Mouse (Mus musculus) hindbrain, embryonic 15.5 days (tissue): ENCODE data around the gene Saxo1. TPM values are rescaled to one million over a fixed set of nuclear protein-coding genes. Genes with fewer than 3 reads are reported as not detected.

ENCODE experiments used
- ATAC-seq: fragments of 200-750 bp; cut with Nextera tagmentation; 2 replicates; pipeline ENCODE4 v1.8.0; 2017; ENCODE audit warnings: low read depth, moderate number of reproducible peaks, moderate TSS enrichment; ENCODE audit not compliant: low FRiP score
- H3K27ac ChIP-seq: fragments of 300-500 bp; sonication (generic); replicated peaks from 2 replicates; pipeline ENCODE4 v1.5.1; 2015; ENCODE audit warnings: mild to moderate bottlenecking, inconsistent platforms
- H3K27me3 ChIP-seq: fragments of 300-500 bp; sonication (generic); 2 replicates; pipeline ENCODE4 v1.6.1; 2015; ENCODE audit warnings: control low read depth, inconsistent platforms
- H3K36me3 ChIP-seq: fragments of 300-500 bp; sonication (generic); 2 replicates; pipeline ENCODE4 v1.6.1; 2015; ENCODE audit warnings: control low read depth, inconsistent platforms
- H3K4me1 ChIP-seq: fragments of 300-500 bp; sonication (generic); replicated peaks from 2 replicates; pipeline ENCODE4 v1.6.1; 2015; ENCODE audit warnings: control low read depth, inconsistent platforms
- H3K4me2 ChIP-seq: fragments of 300-500 bp; sonication (generic); 2 replicates; pipeline ENCODE4 v1.6.1; 2015; ENCODE audit warnings: moderate library complexity, mild to moderate bottlenecking, inconsistent platforms
- H3K4me3 ChIP-seq: fragments of 300-500 bp; sonication (generic); 2 replicates; pipeline ENCODE4 v1.5.1; 2015; ENCODE audit warnings: mild to moderate bottlenecking, inconsistent platforms
- H3K9ac ChIP-seq: fragments of 300-500 bp; sonication (generic); 2 replicates; pipeline ENCODE4 v1.6.1; 2015; ENCODE audit warnings: inconsistent platforms
- H3K9me3 ChIP-seq: fragments of 300-500 bp; sonication (generic); 2 replicates; pipeline ENCODE4 v1.6.1; 2016; ENCODE audit warnings: control low read depth, inconsistent platforms
- WGBS: fragments of 180-500 bp; shearing (Covaris S2); methylation state at CpG from one replicate; pipeline ENCODE4 v1.1.7; 2015; 5-methylcytosine and 5-hydroxymethylcytosine counted together
- polyA plus RNA-seq: library from polyadenylated mRNA; unstranded; fragments of >200 nt; fragmentation: Nextera tagmentation; extraction: Ambion mirVana; gene quantifications from 2 replicates; pipeline ENCODE4 v1.2.1, GENCODE M21; 2015

Gene Saxo1
- polyA plus RNA-seq, 1 experiment from 2014 or later: not detected

DNA sequence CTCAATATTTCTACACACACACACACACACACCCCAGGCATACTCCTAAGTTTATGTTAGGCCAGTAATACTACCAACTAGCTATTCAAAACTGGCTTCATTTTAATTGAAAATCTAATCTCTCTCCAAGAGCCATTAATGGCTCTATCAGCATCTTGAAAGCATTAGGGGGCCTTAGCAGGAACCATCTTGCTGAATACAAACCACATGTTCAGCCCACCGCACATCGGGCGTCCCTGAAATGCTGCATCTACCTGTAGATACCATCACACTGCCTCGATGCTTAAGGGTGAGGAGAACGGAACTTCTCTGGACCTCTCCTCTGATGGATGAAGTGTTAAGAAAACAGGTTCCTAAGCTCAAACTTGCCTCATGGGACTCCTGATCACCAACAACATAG, 93.3 kb downstream of the Saxo1 start:
- 91% methylated on average over 5 of the region's 5 CpGs for WGBS
- no peak for ATAC-seq
- no peaks in the 10 kb centered on the region for H3K27me3 ChIP-seq
- no peaks in the 10 kb centered on the region for H3K4me1 ChIP-seq
- no peak overlapping the region for H3K4me3 ChIP-seq
- H3K27ac ChIP-seq: no peak overlapping the region
- no peaks in the 10 kb centered on the region for H3K9me3 ChIP-seq
- no peak overlapping the region for H3K9ac ChIP-seq
- no peaks in the 10 kb centered on the region for H3K36me3 ChIP-seq
- no peak overlapping the region for H3K4me2 ChIP-seq

DNA sequence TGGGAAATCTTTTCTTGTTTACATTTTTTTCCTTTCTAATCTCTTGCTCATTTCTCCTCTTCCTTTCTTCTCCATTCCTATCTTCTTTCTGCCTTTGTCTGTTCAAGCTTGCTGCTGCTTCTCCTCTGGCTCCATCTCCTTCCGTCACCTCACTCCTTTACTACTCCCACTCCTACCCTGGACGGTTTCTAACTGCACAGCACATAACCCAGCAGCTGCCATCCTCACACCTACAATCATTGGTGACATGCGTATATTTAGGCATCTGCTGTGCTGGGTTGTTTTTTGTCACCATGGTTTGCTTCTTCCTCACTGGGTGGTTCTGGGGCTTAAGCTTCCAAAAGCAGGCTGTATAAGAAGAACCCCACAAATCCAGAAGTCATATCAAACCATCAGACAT, 107.7 kb downstream of the Saxo1 start:
- H3K4me3 ChIP-seq: no peak overlapping the region
- no peaks in the 10 kb centered on the region for H3K27me3 ChIP-seq
- H3K4me1 ChIP-seq: no peaks in the 10 kb centered on the region
- no peak overlapping the region for H3K9ac ChIP-seq
- WGBS: 90% methylated on average over 3 of the region's 3 CpGs
- no peaks in the 10 kb centered on the region for H3K36me3 ChIP-seq
- ATAC-seq: no peak
- no peaks in the 10 kb centered on the region for H3K9me3 ChIP-seq
- H3K4me2 ChIP-seq: no peak overlapping the region
- no peak overlapping the region for H3K27ac ChIP-seq

DNA sequence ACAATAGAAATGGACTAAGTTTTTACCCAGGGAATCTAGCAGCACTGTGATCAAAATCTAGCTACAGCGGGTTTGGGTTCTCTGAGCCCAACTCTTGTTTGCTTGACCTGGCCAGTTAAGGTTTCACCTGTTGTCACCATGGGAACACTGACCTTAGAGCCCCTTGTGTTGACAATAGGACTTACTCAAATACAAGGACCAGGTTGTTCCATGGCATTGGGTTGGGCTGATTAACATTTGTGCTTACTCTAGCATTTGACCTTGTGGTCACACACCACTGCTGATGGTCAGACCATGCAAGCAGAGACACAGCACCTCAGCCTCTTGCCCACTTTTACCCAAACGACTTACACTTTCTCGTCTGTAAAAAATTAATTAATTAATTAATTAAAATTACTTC, 121.8 kb downstream of the Saxo1 start:
- Histone ChIP-seq H3K4me2 (no peak overlapping the region), H3K36me3 (no peaks in the 10 kb centered on the region), H3K27me3 (no peaks in the 10 kb centered on the region), H3K4me3 (no peak overlapping the region), H3K27ac (no peak overlapping the region), H3K9ac (no peak overlapping the region), H3K9me3 (no peaks in the 10 kb centered on the region), H3K4me1 (no peaks in the 10 kb centered on the region)
- 93% methylated on average over 3 of the region's 3 CpGs for WGBS
- no peak for ATAC-seq

DNA sequence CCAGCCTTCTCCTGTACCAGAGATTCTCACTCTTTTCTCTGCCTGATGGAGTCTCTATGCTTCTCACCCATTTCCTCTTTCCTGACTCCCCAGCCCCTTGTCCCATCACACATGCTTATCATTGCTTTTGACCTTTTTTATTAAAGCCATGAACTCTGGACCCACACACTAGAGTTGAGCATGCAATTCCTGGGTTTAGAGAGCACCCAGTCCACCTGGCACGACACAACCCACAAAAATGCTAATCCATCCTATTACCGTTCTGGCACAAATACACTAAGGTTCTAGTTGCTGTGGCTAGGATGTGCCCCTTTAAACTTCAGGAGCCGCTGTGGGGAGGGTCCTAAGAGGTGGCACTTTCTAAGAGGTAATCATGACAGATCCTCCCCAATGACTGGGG, 122.5 kb downstream of the Saxo1 start:
- Histone ChIP-seq H3K4me3 (no peak overlapping the region), H3K9me3 (no peaks in the 10 kb centered on the region), H3K4me2 (no peak overlapping the region), H3K9ac (no peak overlapping the region), H3K4me1 (no peaks in the 10 kb centered on the region), H3K27me3 (no peaks in the 10 kb centered on the region), H3K36me3 (no peaks in the 10 kb centered on the region), H3K27ac (no peak overlapping the region)
- no peak for ATAC-seq
- WGBS: 95% methylated on average over 3 of the region's 3 CpGs

DNA sequence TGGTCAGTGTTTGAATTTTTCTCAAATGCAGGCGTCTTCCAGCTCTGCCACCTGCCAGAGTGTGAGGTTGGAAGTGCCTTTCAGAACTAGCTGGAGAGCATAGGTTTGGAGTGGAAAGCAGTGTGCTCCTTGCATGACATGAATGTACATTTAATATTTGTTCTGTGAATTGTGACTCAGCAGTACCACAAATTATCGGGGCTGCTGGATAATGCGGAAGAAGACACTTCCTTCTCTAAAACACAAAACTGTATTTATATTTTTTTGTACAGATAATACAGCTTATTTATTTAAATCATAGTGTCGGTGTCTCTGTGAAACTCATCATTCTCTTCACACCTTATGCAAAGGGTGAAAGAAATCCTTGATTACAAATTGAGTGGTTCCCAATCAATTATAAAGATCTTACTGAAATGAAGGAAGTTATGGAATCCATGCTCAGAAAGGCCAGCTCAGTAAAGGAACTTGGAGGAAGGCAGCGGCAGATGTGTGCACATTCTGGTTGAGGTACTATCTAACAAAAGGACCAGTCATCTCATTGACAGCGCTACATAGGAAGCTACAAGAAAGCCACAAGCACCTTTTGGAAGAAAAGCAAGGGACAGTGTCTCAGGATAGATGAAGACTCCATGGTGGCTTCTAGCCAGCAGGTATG, 129.9 kb downstream of the Saxo1 start:
- Histone ChIP-seq H3K36me3 (no peaks in the 10 kb centered on the region), H3K9ac (no peak overlapping the region), H3K4me2 (no peak overlapping the region), H3K4me1 (no peaks in the 10 kb centered on the region; the same call in 1 of the 2 replicates), H3K27me3 (no peaks in the 10 kb centered on the region), H3K27ac (no peak overlapping the region), H3K9me3 (no peaks in the 10 kb centered on the region), H3K4me3 (no peak overlapping the region)
- ATAC-seq: no peak
- WGBS: 94% methylated on average over 6 of the region's 6 CpGs

DNA sequence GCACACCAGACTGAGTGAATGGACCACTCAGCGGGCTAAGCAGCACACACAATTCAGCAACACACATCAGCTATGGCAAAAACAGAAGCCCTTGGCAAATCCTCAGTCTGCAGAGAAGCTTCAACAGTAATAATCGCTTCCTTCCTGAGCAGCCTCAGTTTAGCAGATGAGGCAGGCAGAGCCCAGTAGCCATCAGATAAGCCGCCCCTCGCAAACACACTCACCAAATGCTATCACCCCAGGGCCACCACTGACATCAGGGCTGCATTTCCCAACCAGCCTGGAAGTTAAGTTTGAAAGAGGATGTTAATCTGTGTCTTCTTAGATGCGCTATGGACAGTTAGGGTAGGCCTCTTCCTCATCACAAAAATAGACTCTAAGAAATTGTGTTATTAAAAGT, 130.8 kb downstream of the Saxo1 start:
- Histone ChIP-seq H3K36me3 (no peaks in the 10 kb centered on the region), H3K27ac (no peak overlapping the region), H3K9ac (no peak overlapping the region), H3K9me3 (no peaks in the 10 kb centered on the region), H3K4me2 (no peak overlapping the region), H3K4me3 (no peak overlapping the region), H3K27me3 (no peaks in the 10 kb centered on the region), H3K4me1 (no peaks in the 10 kb centered on the region; the same call in 1 of the 2 replicates)
- 71% methylated on average over 5 of the region's 5 CpGs for WGBS
- ATAC-seq: no peak

DNA sequence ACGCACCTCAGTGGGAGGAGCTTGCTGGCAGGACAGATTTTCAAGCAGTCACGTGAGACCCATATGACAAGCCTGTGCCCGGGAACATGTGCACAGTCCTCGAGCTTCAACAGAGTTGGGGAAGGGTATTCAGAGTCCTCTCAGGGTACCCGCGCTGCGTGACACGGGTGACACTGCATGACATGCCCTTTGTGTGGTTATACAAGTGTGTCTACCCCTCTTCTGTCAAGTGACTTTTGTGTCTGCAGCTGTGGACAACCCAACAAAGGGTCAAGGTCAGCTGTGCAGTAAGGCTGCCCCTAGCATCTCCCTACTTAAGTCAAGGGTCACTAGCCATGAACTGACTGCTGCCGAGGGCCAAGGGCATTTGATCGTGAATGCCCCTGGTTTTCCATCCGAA, 131.6 kb downstream of the Saxo1 start:
- H3K27me3 ChIP-seq: no peaks in the 10 kb centered on the region
- H3K4me2 ChIP-seq: no peak overlapping the region
- no peak overlapping the region for H3K9ac ChIP-seq
- H3K27ac ChIP-seq: no peak overlapping the region
- H3K9me3 ChIP-seq: no peaks in the 10 kb centered on the region
- no peaks in the 10 kb centered on the region; the same call in 1 of the 2 replicates for H3K4me1 ChIP-seq
- ATAC-seq: 0 out of 2 replicates have a peak, but pooled peaks have one; percentile 38
- H3K4me3 ChIP-seq: no peak overlapping the region
- 41% methylated on average over 11 of the region's 11 CpGs for WGBS
- H3K36me3 ChIP-seq: no peaks in the 10 kb centered on the region

DNA sequence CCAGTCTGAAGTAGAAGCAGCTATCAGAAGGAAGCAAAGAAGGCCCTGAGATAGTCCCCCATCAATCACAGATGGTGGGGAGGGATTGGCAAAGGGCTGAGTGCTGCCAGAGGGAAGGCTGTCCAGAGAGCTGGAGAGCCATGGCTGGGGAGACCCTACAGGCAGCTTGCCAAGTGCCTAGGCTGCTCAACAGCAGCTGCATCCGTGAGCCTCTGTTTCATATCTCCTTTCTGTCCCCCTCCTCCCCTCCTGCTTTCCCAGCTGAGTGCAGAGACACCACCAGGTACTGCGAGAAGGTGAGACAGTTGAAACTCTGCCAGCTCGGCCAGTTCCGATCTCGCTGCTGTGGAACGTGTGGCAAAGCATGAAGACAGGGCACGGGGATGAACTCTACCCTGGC, 132.5 kb downstream of the Saxo1 start:
- Histone ChIP-seq H3K4me2 (no peak overlapping the region), H3K4me3 (no peak overlapping the region), H3K4me1 (no peaks in the 10 kb centered on the region; the same call in 1 of the 2 replicates), H3K27ac (no peak overlapping the region), H3K9ac (no peak overlapping the region), H3K27me3 (no peaks in the 10 kb centered on the region), H3K36me3 (no peaks in the 10 kb centered on the region), H3K9me3 (no peaks in the 10 kb centered on the region)
- no peak for ATAC-seq
- 75% methylated on average over 7 of the region's 7 CpGs for WGBS

DNA sequence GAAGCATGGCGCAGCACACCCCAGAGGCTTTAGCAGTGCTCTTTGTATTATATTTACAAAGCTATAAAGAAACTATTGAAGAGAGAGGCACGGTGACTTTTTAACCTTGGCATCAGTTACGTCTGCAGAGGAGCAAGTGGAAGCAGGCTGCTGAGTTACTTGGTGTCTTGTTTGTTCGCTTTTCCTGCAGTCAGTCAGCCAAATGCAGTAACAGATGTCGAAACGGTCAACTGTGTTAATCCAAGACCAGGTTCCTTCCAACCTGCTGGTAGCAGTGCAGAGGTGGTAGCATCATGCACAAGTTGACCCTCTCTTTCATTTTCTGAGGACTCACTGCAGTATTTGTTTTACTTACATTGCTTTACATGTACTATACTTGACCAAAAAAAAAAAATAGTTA, 135.5 kb downstream of the Saxo1 start:
- no peak overlapping the region for H3K9ac ChIP-seq
- H3K27me3 ChIP-seq: no peaks in the 10 kb centered on the region
- H3K36me3 ChIP-seq: no peaks in the 10 kb centered on the region
- H3K4me2 ChIP-seq: no peak overlapping the region
- 62% methylated on average over 6 of the region's 6 CpGs for WGBS
- H3K9me3 ChIP-seq: no peaks in the 10 kb centered on the region
- H3K27ac ChIP-seq: no peak overlapping the region
- H3K4me3 ChIP-seq: no peak overlapping the region
- no peaks in the 10 kb centered on the region; the same call in 1 of the 2 replicates for H3K4me1 ChIP-seq
- no peak for ATAC-seq

DNA sequence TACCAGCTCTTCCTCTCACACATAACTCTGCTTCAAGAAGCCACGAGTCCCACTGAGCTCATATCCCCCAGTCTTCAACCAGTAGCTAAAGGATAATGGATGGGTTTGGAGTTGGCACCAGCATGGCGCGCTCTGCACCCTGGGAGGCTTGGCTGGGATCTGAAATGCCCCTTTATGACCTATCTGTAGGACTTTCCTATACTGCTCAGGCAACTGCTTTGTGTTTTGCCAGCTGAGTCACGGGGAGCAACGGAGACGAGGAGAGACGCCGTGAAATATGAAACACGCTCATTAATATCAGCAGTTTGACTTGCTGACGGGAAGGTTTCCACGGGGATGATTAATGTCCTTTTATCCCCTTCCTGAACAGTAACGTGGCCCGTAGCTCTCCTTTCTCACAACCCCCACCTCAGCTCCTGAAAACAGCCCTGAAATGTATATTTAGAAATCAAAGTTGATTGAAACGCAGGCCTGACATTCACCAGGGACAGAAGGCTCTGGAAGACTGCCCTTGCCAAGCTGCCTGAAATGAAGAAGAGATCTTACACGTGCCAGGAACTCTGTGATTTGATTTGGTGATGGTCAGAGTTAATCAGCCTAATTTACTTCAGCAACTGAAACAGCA, 141.6 kb downstream of the Saxo1 start:
- no peaks in the 10 kb centered on the region for H3K9me3 ChIP-seq
- no peak overlapping the region for H3K9ac ChIP-seq
- peaks cover 9% of the 10 kb centered on the region; the same call in 1 of the 2 replicates for H3K4me1 ChIP-seq
- H3K27ac ChIP-seq: peak overlapping the region; percentile 30; the same call in 1 of the 2 replicates
- ATAC-seq: peak; percentile 71
- no peaks in the 10 kb centered on the region for H3K36me3 ChIP-seq
- H3K27me3 ChIP-seq: no peaks in the 10 kb centered on the region
- H3K4me2 ChIP-seq: peak overlapping the region; percentile 21; the same call in 1 of the 2 replicates
- H3K4me3 ChIP-seq: no peak overlapping the region
- 42% methylated on average over 15 of the region's 15 CpGs for WGBS

DNA sequence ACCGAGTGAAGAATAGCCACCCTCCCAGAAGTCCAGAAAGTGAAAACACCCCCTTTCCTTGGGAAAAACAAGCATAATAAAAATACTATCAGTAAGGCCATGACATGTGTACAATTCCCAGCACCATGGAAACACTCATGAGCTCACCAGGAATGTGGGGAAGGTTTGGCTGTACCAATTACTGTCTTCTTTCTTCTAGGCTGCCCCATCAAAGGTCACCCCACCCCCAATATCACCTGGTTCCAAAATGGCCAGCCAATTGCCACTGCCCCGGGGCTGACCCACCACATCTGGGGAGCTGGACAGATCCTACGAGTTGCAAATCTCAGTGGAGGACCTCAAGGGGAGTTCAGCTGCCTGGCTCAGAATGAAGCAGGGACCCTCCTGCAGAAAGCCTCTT, 144.7 kb downstream of the Saxo1 start:
- no peaks in the 10 kb centered on the region for H3K9me3 ChIP-seq
- H3K9ac ChIP-seq: no peak overlapping the region
- no peaks in the 10 kb centered on the region for H3K27me3 ChIP-seq
- WGBS: 22% methylated on average over 3 of the region's 3 CpGs
- no peaks in the 10 kb centered on the region for H3K36me3 ChIP-seq
- no peak overlapping the region for H3K4me2 ChIP-seq
- H3K4me1 ChIP-seq: peaks cover 9% of the 10 kb centered on the region; the same call in 1 of the 2 replicates
- H3K4me3 ChIP-seq: no peak overlapping the region
- H3K27ac ChIP-seq: no peak overlapping the region
- ATAC-seq: no peak

DNA sequence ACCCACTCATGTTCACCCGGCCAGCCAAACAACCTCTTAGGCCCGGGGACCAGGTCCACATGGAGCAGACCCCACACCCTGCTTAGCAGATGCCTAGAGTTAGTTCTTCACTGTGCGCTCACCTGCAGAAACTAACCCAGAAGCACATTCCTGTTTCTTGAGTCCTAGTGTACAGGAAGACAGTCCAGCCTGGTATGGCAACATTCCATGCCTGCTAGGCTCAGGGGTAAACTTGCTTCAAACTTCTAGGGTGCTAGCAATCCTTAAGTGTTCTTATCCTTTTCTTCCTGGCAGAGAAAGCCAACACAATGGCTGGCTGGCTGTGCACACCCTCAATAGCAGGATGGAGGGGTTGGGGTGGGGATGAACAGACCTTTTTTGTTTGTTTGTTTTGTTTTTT, 147.2 kb downstream of the Saxo1 start:
- no peak overlapping the region for H3K27ac ChIP-seq
- H3K4me1 ChIP-seq: no peaks in the 10 kb centered on the region
- no peaks in the 10 kb centered on the region for H3K27me3 ChIP-seq
- H3K4me2 ChIP-seq: no peak overlapping the region
- H3K36me3 ChIP-seq: no peaks in the 10 kb centered on the region
- no peak overlapping the region for H3K4me3 ChIP-seq
- no peak for ATAC-seq
- WGBS: 96% methylated on average over 3 of the region's 3 CpGs
- no peaks in the 10 kb centered on the region for H3K9me3 ChIP-seq
- no peak overlapping the region for H3K9ac ChIP-seq
